Mouse (Mus musculus) heart, postnatal 10 days (tissue): Measurements from ENCODE around the gene Fkbpl. TPM values are rescaled to one million over a fixed set of nuclear protein-coding genes. Genes with fewer than 3 reads are reported as not detected.

ENCODE experiments used
- DNase-seq, 2 experiments: peaks; one replicate each; pipeline ENCODE4 v3.0.0; 2021
- intact Hi-C: fragments of 180-260 bp; cut with DNase I; formaldehyde crosslinking; loops from one replicate; pipeline ENCODE4 v1.15.1; 2025
- total RNA-seq, 2 experiments: library from RNA; stranded (reverse); gene quantifications; 2 replicates each; pipeline ENCODE4 v1.2.3; 2021

Gene Fkbpl
- total RNA-seq, 2 experiments from 2014 or later, result 8.5 to 9.9 TPM

DNA sequence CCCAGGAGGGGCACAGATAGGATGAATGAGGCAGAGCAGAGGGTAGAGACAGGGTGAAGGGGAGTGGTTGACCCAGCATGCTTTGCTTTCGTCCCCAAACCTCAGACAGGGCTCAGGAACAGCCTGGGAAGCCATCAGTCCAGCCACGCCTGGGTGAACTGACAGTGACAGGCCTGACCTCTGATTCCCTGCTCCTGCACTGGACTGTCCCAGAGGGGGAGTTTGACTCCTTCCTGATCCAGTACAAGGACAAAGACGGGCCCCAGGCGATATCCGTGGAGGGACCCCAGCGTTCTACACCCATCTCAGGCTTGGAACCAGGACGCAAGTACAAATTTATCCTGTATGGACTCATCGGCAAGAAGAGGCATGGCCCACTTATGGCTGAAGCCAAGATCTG is 38.6 kb downstream of the Fkbpl start:
- intact Hi-C loops, result no loop called here
- no peak for DNase-seq

DNA sequence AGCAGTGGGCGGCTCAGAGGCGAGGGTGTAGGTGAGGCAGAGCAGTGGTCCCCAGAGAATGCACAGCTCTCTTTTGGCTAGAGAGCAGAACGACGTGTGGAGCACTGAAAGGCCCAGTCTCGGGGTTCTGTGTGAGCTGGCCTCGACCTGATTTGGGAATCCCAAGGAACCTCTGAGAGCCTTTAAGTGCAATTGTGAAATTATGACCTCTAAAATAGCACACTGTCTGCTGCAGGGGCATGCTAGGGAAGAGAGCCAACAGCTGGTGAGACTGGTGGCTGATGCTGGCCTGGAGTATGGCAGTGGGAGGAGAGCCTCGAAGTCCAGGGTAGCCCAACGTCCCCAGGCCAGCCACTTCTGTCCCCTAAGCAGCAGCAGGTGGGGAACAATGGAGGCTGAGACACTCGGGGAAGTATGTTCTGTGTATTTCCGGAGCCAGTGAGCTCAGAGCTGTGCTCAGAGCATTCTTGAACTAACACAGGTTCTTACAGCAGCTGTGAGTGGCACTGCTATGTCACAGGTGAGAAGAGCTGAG is 39.2 kb downstream of the Fkbpl start:
- intact Hi-C loops, result loop anchor here (2.0 kb wide), 1 partner anchor 23 kb away; no protein-coding TSS in a partner anchor
- DNase-seq, result no peak

DNA sequence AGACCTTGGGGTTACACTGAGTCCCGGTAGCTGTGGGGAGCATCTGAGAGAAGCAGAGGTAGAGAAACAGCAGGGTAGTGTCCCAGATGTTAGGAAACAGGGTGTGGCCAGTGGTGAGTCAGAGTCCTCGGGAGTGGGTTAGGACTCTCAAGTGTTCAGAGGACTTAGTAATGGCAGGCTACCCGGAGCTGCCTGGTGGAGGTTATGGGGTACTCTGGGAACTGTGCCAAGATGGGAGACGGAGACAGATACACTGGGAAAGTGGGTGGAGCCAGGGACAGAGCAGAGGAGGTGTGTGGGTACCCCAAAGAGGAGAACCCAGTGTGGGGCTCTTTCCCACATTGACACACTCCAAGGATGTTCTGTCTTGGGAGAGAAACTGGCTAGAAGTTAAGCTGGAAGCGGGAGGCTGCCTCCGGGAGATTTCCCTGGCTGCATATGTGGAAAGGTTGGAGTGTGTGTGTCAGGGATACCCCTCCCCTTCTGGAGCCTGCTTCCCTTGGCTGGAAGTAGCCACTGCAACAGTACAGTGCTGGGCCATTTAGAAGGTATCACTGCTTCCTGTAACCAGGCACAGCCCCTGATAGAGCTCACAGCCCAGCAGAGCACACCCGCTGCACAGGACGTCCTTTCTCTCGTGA is 39.8 kb downstream of the Fkbpl start:
- peak; percentile 47 to 54 for DNase-seq

DNA sequence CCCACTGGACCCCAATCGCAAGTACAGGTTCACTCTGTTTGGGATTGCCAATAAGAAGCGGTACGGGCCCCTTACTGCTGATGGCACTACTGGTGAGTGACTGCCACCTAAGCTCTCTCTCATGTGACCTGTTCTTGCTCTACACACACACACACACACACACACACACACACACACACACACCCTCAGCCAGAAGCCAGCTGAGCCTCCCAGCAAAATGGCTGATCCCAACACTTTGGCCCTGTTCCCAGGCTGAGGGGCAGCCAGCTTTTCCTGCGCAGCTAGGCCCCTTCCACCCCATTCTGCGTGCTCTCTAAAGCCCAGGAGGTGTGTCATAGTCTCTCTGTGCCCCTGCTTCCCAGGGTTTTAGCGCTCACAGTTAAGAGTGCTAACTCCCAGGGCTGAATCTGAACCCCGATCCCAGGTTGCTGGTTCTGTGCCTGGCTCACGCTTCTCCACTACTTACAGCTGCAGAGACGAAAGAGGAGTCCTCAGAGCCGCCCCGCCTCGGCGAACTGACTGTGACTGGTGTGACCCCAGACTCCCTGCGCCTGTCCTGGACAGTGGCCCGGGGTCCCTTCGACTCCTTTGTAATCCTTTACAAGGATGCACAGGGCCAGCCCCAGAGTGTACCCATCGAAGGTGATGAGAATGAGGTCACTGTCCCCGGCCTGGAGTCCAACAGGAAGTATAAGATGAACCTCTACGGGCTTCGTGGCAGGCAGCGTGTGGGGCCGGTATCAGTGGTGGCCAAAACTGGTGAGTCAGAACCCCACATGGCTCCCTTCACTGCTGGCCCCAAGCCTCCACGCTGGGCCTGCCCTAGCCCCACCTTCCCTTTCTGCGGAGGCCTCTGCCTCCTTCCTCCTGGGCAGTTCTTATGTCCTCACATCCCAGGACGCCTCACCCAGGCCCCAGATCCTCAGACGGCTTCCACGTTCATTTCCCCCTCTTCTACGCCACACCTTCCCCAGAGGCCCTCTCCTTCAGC is 40.9 kb downstream of the Fkbpl start:
- intact Hi-C loops, result loop anchor here (2.0 kb wide), 1 partner anchor 25 kb away; no protein-coding TSS in a partner anchor

More for the DNA sequence above, 39.8 kb downstream of the Fkbpl start:
- intact Hi-C loops, result loop anchor here (2.0 kb wide), 1 partner anchor 24 kb away; no protein-coding TSS in a partner anchor

DNA sequence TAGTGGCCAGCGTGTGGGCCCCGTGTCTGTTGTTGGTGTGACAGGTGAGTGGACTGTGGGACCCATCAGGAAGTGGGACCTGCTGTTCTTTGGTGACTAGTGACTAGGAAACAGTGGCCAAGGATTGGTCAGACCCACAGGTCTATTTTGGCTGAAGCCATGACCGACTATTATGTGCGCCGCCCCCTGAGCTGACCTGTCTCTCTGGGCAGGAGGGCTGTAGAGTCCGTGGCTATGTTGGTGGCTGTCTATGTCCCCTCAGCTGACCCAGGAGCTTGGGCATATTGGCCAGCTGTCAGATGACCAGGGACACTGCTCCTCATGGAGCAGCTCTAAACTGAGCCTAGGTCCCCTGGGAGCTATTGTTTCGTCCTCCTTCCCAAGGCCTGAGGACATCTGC is 44.3 kb downstream of the Fkbpl start:
- intact Hi-C loops, result no loop called here
- no peak for DNase-seq

More for the DNA sequence above, 40.9 kb downstream of the Fkbpl start:
- peak; percentile 84 to 86 for DNase-seq

DNA sequence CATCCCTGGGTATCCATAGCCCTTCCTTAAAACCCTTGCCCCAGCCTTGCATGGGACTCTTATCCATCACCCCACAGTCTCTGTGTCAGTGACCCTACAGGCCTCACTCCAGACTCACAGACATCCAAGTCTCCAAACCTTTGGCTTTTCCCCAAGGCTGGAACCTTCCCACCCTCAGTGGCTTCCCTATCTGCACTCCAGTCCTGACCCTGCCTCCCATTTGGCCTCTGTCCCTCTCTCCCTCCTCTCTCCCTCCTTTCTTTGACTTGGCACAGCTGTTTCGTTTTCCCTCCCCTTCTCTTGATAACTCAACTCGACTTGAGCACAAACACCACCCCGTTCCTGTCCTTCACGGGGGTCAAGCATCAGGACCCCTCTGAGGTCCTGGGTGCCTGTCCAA is 45.9 kb downstream of the Fkbpl start:
- peak; percentile 82 to 84 for DNase-seq
- intact Hi-C loops, result no loop called here

DNA sequence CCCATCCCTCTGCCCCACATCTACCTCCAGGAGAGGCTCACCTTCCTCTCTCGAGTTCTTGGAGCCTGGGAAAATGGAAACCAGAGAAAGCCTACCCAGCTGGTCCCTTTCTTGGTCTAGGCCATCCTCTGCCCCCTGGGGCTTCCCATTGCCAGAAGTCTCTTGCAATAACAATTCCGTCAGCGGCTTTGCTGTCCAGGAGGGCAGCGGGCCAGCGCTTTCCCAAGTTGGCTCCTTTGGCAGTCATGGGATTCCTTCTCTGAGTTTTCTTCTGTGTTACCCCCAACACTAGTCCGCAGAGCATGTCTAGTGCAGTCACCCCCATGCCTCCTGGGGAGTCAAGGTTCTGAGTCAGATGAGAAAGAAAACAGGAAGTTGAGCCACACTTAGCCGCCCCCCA is 48.3 kb downstream of the Fkbpl start:
- intact Hi-C loops, result no loop called here
- DNase-seq, result peak; percentile 90 to 91

Other genes with a start within 250 kb of the Fkbpl start
- not detected for gene BC051142, start 245.9 kb upstream of the Fkbpl start, total RNA-seq
- gene Btnl4, start 167.4 kb upstream of the Fkbpl start, total RNA-seq, result not detected
- not detected for gene Btnl6, start 127.4 kb upstream of the Fkbpl start, total RNA-seq
- 10 to 100 TPM; 41.8 to 56.5 TPM for gene Notch4, start 80.5 kb upstream of the Fkbpl start, total RNA-seq
- 1 to 10 TPM; 5.1 to 5.6 TPM for gene Gpsm3, start 55.0 kb upstream of the Fkbpl start, total RNA-seq
- gene Pbx2, start 53.5 kb upstream of the Fkbpl start, total RNA-seq, result 10 to 100 TPM; 26.1 to 30.4 TPM
- gene Ager, start 46.9 kb upstream of the Fkbpl start, total RNA-seq, result 1 to 10 TPM; 1.1 to 1.6 TPM
- gene Rnf5, start 41.1 kb upstream of the Fkbpl start, total RNA-seq, result 10 to 100 TPM; 37.0 to 39.2 TPM
- gene Agpat1, start 40.5 kb upstream of the Fkbpl start, total RNA-seq, result 10 to 100 TPM; 54.4 to 56.5 TPM
- gene Egfl8, start 28.8 kb upstream of the Fkbpl start, total RNA-seq, result 1 to 10 TPM; 2.1 to 3.5 TPM
- 10 to 100 TPM; 39.0 to 45.7 TPM for gene Ppt2, start 16.3 kb upstream of the Fkbpl start, total RNA-seq
- 1 to 10 TPM in 1 of 2 experiments, under 1 TPM in 1; 0.89 to 1.2 TPM for gene Prrt1, start 15.2 kb upstream of the Fkbpl start, total RNA-seq
- 10 to 100 TPM; 19.0 to 19.3 TPM for gene Atf6b, start 2.4 kb downstream of the Fkbpl start, total RNA-seq
- 10 to 100 TPM; 63.9 to 66.5 TPM for gene Tnxb, start 25.8 kb downstream of the Fkbpl start, total RNA-seq
- gene C4b, start 99.1 kb downstream of the Fkbpl start, total RNA-seq, result 10 to 100 TPM; 15.8 to 19.5 TPM
- gene Cyp21a1, start 159.8 kb downstream of the Fkbpl start, total RNA-seq, result not detected
- gene Stk19, start 192.2 kb downstream of the Fkbpl start, total RNA-seq, result 10 to 100 TPM; 12.5 to 13.5 TPM
- gene Dxo, start 192.3 kb downstream of the Fkbpl start, total RNA-seq, result 10 to 100 TPM; 16.9 to 20.5 TPM
- 10 to 100 TPM; 27.6 to 29.3 TPM for gene Skiv2l, start 205.4 kb downstream of the Fkbpl start, total RNA-seq
- 10 to 100 TPM; 21.0 to 21.3 TPM for gene Nelfe, start 205.6 kb downstream of the Fkbpl start, total RNA-seq
- 1 to 10 TPM; 3.5 to 7.0 TPM for gene Cfb, start 217.8 kb downstream of the Fkbpl start, total RNA-seq
- gene Zbtb12, start 234.7 kb downstream of the Fkbpl start, total RNA-seq, result 1 to 10 TPM; 5.5 to 9.3 TPM
- not detected for gene Gm20547, start 237.3 kb downstream of the Fkbpl start, total RNA-seq